Mouse (Mus musculus) neural tube, embryonic 13.5 days (tissue): ENCODE data around the gene Zfp988. TPM values are rescaled to one million over a fixed set of nuclear protein-coding genes. Genes with fewer than 3 reads are reported as not detected.
"Not testable (repeated sequence)": the region's sequence is repeated elsewhere in the genome, so short reads cannot be mapped to it uniquely, and the experiment has no call there.

Source experiments
- ATAC-seq: fragments of 200-750 bp; cut with Nextera tagmentation; 2 replicates; pipeline ENCODE4 v1.8.0; 2017; ENCODE audit warnings: low read depth, mild to moderate bottlenecking, moderate TSS enrichment, moderate library complexity
- H3K27ac ChIP-seq: fragments of 300-500 bp; sonication (generic); replicated peaks from 2 replicates; pipeline ENCODE4 v1.5.1; 2015; ENCODE audit warnings: moderate library complexity, mild to moderate bottlenecking, inconsistent platforms
- H3K27me3 ChIP-seq: fragments of 300-500 bp; sonication (generic); 2 replicates; pipeline ENCODE4 v1.6.1; 2015; ENCODE audit warnings: mild to moderate bottlenecking, inconsistent platforms
- H3K36me3 ChIP-seq: fragments of 300-500 bp; sonication (generic); 2 replicates; pipeline ENCODE4 v1.6.1; 2015; ENCODE audit warnings: mild to moderate bottlenecking, inconsistent platforms
- H3K4me1 ChIP-seq: fragments of 300-500 bp; sonication (generic); replicated peaks from 2 replicates; pipeline ENCODE4 v1.6.1; 2015; ENCODE audit warnings: inconsistent platforms
- H3K4me2 ChIP-seq: fragments of 300-500 bp; sonication (generic); 2 replicates; pipeline ENCODE4 v1.6.1; 2015; ENCODE audit warnings: inconsistent platforms, mild to moderate bottlenecking, moderate library complexity
- H3K4me3 ChIP-seq: fragments of 300-500 bp; sonication (generic); 2 replicates; pipeline ENCODE4 v1.5.1; 2015; ENCODE audit warnings: mild to moderate bottlenecking, inconsistent platforms
- H3K9ac ChIP-seq: fragments of 300-500 bp; sonication (generic); 2 replicates; pipeline ENCODE4 v1.6.1; 2015; ENCODE audit warnings: moderate library complexity, mild to moderate bottlenecking, inconsistent platforms
- H3K9me3 ChIP-seq: fragments of 300-500 bp; sonication (generic); 2 replicates; pipeline ENCODE4 v1.6.1; 2016; ENCODE audit warnings: inconsistent platforms
- WGBS: fragments of 180-500 bp; shearing (Covaris S2); methylation state at CpG from one replicate; pipeline ENCODE4 v1.1.7; 2015; 5-methylcytosine and 5-hydroxymethylcytosine counted together
- polyA plus RNA-seq: library from polyadenylated mRNA; unstranded; fragments of >200 nt; fragmentation: Nextera tagmentation; extraction: Ambion mirVana; gene quantifications from 2 replicates; pipeline ENCODE4 v1.2.1, GENCODE M21; 2015

Gene Zfp988
- polyA plus RNA-seq, 1 experiment from 2014 or later, result 0.20 TPM

- not testable (repeated sequence) for H3K27me3 ChIP-seq, H3K4me1 ChIP-seq, H3K27ac ChIP-seq, H3K4me2 ChIP-seq, H3K4me3 ChIP-seq, H3K9ac ChIP-seq, H3K36me3 ChIP-seq
- peak; percentile 43; the same call in 1 of the 2 replicates for ATAC-seq
- WGBS, result 33% methylated on average over 1 of the region's 1 CpGs
- H3K9me3 ChIP-seq, result peaks cover 72% of the 10 kb centered on the region
Observed at GRCm38 (mm10) chr4:147335691-147336367, 30.4 kb downstream of the Zfp988 start.

GRCm38 (mm10) chr4:147336368-147337195 lies 31.1 kb downstream of the Zfp988 start:
- 69% methylated on average over 6 of the region's 6 CpGs for WGBS
- H3K4me1 ChIP-seq, H3K4me2 ChIP-seq, H3K27ac ChIP-seq, H3K27me3 ChIP-seq, H3K4me3 ChIP-seq, H3K36me3 ChIP-seq, H3K9ac ChIP-seq: not testable (repeated sequence)
- peaks cover 73% of the 10 kb centered on the region for H3K9me3 ChIP-seq
- peak; percentile 40; the same call in 1 of the 2 replicates for ATAC-seq

DNA sequence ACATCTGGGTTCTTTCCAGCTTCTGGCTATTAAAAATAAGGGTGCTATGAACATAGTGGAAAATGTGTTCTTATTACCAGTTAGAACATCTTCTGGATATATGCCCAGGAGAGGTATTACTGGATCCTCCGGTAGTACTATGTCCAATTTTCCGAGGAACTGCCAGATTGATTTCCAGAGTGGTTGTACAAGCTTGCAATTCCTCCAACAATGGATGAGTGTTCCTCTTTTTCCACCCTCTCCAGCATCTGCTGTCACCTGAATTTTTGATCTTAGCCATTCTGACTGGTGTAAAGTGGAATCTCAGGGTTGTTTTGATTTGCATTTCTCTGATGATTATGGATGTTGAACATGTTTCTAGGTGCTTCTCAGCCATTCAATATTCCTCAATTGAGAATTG lies 32.0 kb downstream of the Zfp988 start:
- not testable (repeated sequence) for H3K9ac ChIP-seq, H3K27ac ChIP-seq, H3K36me3 ChIP-seq, H3K4me3 ChIP-seq, ATAC-seq, H3K4me2 ChIP-seq, H3K4me1 ChIP-seq, H3K27me3 ChIP-seq
- 85% methylated on average over 2 of the region's 2 CpGs for WGBS
- peaks cover 73% of the 10 kb centered on the region for H3K9me3 ChIP-seq

DNA sequence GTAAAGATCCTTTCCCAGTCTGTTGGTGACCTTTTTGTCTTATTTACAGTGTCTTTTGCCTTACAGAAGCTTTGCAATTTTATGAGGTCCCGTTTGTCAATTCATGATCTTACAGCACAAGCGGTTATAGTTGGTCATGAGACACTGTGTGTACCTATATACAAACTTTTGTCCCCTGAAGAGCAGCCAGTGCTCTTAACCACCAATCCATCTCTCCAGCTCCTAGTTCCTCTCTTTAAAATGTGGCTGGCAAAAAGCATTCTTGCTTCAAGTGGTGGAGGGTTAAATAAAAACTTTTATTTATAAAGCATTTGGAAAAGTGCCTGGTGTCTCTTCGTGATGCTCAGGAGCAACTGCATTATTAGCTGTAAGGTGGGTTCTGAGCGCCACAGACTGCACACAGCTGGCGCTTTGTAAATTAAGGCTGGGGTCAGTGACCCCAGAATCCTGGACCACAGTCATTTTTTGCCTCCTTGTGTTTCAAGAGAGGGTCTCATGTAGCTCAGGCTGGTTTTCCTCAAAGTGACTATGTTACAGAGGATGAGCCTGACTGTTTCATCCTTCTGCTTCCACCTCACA lies 32.6 kb downstream of the Zfp988 start:
- Histone ChIP-seq H3K4me2 (no peak overlapping the region), H3K4me3 (no peak overlapping the region), H3K36me3 (no peaks in the 10 kb centered on the region), H3K27ac (no peak overlapping the region), H3K27me3 (no peaks in the 10 kb centered on the region), H3K4me1 (no peaks in the 10 kb centered on the region), H3K9ac (no peak overlapping the region), H3K9me3 (peaks cover 76% of the 10 kb centered on the region)
- ATAC-seq, result no peak; the same call in 1 of the 2 replicates
- 76% methylated on average over 5 of the region's 5 CpGs for WGBS

DNA sequence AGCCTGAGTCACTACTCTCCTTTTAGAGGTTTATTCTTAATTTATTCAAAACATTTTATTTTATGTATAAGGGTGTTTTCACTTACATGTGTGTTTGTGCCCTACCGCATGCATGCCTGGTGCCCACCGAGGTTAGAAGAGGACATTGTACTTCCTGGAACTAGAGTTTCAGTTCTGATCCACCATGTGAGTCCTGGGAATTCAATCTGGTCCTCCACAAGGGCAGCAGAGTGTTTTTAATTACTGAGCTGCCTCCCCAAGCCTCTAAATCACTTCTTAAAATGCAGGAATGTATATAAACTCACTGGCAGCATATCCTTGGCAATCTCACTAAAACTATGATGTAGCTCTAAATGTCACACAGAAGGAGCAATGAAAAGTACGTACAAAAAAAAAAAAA lies 33.2 kb downstream of the Zfp988 start:
- not testable (repeated sequence) for H3K36me3 ChIP-seq, H3K27me3 ChIP-seq, H3K4me1 ChIP-seq, H3K4me3 ChIP-seq, H3K9ac ChIP-seq, H3K27ac ChIP-seq, H3K4me2 ChIP-seq, ATAC-seq
- 83% methylated on average over 3 of the region's 3 CpGs for WGBS
- peaks cover 77% of the 10 kb centered on the region for H3K9me3 ChIP-seq

DNA sequence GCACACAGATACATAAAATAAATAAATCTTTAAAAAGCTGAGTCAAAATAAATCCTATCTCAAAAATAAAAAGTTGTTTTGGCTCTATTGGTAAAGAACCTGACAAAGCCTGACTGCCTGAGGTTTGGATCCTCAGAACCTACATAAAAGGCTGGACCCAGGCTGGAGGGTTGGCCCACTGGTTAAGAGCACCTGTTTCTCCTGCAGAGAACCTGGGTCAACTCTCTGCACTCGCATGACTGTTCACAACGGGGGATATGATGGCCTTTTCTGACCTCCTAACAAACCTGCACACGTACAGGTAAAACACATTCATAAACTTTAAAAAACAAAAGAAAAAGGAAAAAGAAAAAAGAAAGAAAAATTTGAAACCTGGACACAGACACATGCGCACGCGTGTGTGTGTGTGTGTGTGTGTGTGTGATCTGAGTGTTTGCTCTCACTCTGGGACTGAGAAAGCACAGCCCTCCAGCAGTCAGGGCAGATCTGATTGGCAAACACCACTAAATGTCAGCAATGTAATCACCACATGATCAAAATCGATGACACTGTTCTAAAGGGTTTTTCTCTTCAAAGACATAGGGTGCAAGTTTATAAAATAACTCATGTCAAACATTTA lies 34.2 kb downstream of the Zfp988 start:
- H3K27ac ChIP-seq, H3K36me3 ChIP-seq, ATAC-seq, H3K4me3 ChIP-seq, H3K4me2 ChIP-seq, H3K9ac ChIP-seq, H3K4me1 ChIP-seq, H3K27me3 ChIP-seq: not testable (repeated sequence)
- H3K9me3 ChIP-seq, result peaks cover 74% of the 10 kb centered on the region
- WGBS, result 72% methylated on average over 7 of the region's 7 CpGs

DNA sequence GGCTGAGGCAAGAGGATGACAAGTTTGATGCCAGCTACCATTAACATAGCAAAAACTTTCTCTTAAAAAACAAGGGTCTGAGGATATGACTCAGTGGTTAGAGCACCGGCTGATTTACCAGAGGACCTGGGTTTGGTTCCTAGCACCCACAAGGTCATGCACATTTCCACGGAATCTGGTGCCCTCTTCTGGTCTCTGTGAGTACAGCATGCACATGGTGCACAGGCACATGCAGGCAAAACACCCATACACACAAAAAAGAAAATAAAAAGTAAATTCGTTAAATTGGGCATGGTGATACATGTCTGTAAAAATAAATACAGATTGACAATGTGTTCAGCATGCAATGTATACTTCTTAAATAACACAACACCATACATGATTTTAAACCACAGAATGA lies 34.8 kb downstream of the Zfp988 start:
- not testable (repeated sequence) for H3K4me1 ChIP-seq, H3K4me2 ChIP-seq, H3K4me3 ChIP-seq, H3K36me3 ChIP-seq, H3K27ac ChIP-seq, H3K27me3 ChIP-seq, H3K9ac ChIP-seq, ATAC-seq
- 70% methylated on average over 3 of the region's 3 CpGs for WGBS
- peaks cover 74% of the 10 kb centered on the region for H3K9me3 ChIP-seq

GRCm38 (mm10) chr4:147340876-147341275 lies 35.4 kb downstream of the Zfp988 start:
- WGBS, result 86% methylated on average over 3 of the region's 3 CpGs
- not testable (repeated sequence) for H3K27me3 ChIP-seq, H3K9ac ChIP-seq, H3K4me2 ChIP-seq, H3K4me3 ChIP-seq, H3K4me1 ChIP-seq, H3K27ac ChIP-seq, ATAC-seq, H3K36me3 ChIP-seq
- H3K9me3 ChIP-seq, result peaks cover 69% of the 10 kb centered on the region

DNA sequence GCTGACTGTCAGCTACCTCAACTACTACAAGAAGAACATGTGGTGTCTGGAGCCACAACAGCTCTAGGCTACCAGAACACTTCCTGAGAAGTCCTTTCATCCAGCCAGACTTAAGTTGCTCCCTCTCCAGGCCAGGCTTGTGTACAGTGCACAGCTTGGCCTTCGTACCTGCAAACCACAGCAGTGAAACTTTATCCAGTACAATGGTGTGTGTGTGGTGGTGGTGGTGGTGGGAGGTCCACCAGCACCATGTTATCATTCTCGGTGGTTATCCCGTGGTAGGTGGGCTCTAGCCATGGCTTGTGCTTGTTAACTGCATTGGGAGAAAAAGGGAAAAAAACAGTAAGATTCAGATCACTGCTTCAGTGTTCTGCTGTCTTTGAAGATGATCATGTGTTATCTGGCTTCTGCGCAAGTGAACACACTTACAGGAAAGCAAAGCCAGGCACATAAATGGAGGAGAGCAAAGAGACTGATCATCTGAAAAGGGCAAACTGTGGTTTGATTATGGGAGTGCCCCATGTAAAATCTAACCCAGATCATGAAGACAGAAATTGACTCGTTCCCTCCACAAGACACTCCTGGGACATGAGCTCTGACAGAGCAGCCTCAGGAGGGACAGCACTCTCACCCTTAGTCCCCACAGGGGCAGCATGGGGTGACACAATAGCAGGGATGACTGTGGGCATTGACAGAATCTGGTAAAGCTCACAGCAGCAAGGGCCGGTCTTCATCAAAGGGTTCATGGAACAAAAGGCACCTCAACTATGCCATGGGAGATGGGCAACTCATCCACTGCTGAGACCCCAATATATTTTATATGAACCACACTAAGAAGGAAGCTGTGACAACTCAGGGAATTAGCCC lies 37.8 kb downstream of the Zfp988 start:
- not testable (repeated sequence) for H3K27ac ChIP-seq, H3K4me3 ChIP-seq, H3K9ac ChIP-seq, H3K4me2 ChIP-seq, H3K4me1 ChIP-seq, H3K36me3 ChIP-seq, H3K27me3 ChIP-seq
- H3K9me3 ChIP-seq, result peaks cover 65% of the 10 kb centered on the region
- 76% methylated on average over 6 of the region's 6 CpGs for WGBS
- ATAC-seq, result peak; percentile 83

- not testable (repeated sequence) for H3K4me3 ChIP-seq, H3K27ac ChIP-seq, H3K36me3 ChIP-seq, H3K4me1 ChIP-seq, H3K27me3 ChIP-seq, H3K4me2 ChIP-seq, ATAC-seq, H3K9ac ChIP-seq
- H3K9me3 ChIP-seq, result peaks cover 68% of the 10 kb centered on the region
- 89% methylated on average over 2 of the region's 2 CpGs for WGBS
Observed at GRCm38 (mm10) chr4:147345061-147345554, 39.6 kb downstream of the Zfp988 start.

DNA sequence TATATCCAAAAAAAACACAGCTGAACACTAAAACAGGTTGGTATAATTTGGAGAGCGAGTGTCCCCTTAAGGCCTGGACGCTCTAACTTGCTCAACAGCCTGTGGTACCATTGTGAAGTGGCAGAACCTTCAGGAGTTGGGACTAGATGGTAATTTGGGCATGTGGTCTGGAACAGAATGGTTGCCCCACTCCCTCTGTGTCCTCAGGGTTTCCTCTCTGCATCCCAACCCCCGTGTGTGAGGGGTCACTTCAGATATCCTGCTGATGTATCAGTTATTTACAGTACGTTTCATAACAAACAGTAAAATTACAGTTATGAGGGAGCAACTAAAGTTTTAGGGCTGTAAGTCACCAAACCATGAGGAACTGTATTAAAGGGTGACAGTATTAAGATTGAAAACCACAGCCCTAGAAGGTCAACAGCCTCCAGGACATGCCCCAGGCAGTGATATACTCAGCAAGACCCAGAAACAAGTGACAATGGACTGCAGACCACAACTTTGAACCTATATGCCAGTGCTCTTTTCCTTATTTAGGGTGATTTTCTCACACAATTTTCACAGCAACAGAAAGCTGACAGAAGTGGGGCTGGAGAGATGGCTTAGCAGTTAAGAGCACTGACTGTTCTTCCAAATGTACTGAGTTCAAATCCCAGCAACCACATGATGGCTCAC lies 41.0 kb downstream of the Zfp988 start:
- 68% methylated on average over 4 of the region's 4 CpGs for WGBS
- H3K4me1 ChIP-seq, H3K27ac ChIP-seq, H3K9ac ChIP-seq, ATAC-seq, H3K4me2 ChIP-seq, H3K36me3 ChIP-seq, H3K4me3 ChIP-seq, H3K27me3 ChIP-seq: not testable (repeated sequence)
- peaks cover 75% of the 10 kb centered on the region for H3K9me3 ChIP-seq
